Mouse (Mus musculus) neural tube, embryonic 15.5 days (tissue): ENCODE data around the gene Lpcat1. TPM values are rescaled to one million over a fixed set of nuclear protein-coding genes. Genes with fewer than 3 reads are reported as not detected.

Experiments used
- ATAC-seq: fragments of 200-750 bp; cut with Nextera tagmentation; 2 replicates; pipeline ENCODE4 v1.8.0; 2017; ENCODE audit warnings: mild to moderate bottlenecking, moderate TSS enrichment, moderate library complexity; ENCODE audit not compliant: low FRiP score
- H3K27ac ChIP-seq: fragments of 300-500 bp; sonication (generic); replicated peaks from 2 replicates; pipeline ENCODE4 v1.5.1; 2015; ENCODE audit warnings: mild to moderate bottlenecking, inconsistent platforms
- H3K27me3 ChIP-seq: fragments of 300-500 bp; sonication (generic); replicated peaks from 2 replicates; pipeline ENCODE4 v1.6.1; 2015; ENCODE audit warnings: inconsistent platforms
- H3K36me3 ChIP-seq: fragments of 300-500 bp; sonication (generic); 2 replicates; pipeline ENCODE4 v1.6.1; 2015; ENCODE audit warnings: inconsistent platforms
- H3K4me1 ChIP-seq: fragments of 300-500 bp; sonication (generic); 2 replicates; pipeline ENCODE4 v1.6.1; 2015; ENCODE audit warnings: inconsistent platforms
- H3K4me2 ChIP-seq: fragments of 300-500 bp; sonication (generic); 2 replicates; pipeline ENCODE4 v1.6.1; 2015; ENCODE audit warnings: inconsistent platforms, mild to moderate bottlenecking, moderate library complexity
- H3K4me3 ChIP-seq: fragments of 300-500 bp; sonication (generic); replicated peaks from 2 replicates; pipeline ENCODE4 v1.5.1; 2015; ENCODE audit warnings: mild to moderate bottlenecking, inconsistent platforms
- H3K9ac ChIP-seq: fragments of 300-500 bp; sonication (generic); replicated peaks from 2 replicates; pipeline ENCODE4 v1.6.1; 2015; ENCODE audit warnings: mild to moderate bottlenecking, inconsistent platforms
- H3K9me3 ChIP-seq: fragments of 300-500 bp; sonication (generic); replicated peaks from 2 replicates; pipeline ENCODE4 v1.6.1; 2016; ENCODE audit warnings: inconsistent platforms
- WGBS: fragments of 180-500 bp; shearing (Covaris S2); methylation state at CpG from one replicate; pipeline ENCODE4 v1.1.7; 2015; ENCODE audit warnings: mixed read lengths; 5-methylcytosine and 5-hydroxymethylcytosine counted together
- polyA plus RNA-seq: library from polyadenylated mRNA; unstranded; fragments of >200 nt; fragmentation: Nextera tagmentation; extraction: Ambion mirVana; gene quantifications from 2 replicates; pipeline ENCODE4 v1.2.1, GENCODE M21; 2015

Lpcat1 gene
- 51.7 and 62.6 TPM in 2 replicates for polyA plus RNA-seq

DNA sequence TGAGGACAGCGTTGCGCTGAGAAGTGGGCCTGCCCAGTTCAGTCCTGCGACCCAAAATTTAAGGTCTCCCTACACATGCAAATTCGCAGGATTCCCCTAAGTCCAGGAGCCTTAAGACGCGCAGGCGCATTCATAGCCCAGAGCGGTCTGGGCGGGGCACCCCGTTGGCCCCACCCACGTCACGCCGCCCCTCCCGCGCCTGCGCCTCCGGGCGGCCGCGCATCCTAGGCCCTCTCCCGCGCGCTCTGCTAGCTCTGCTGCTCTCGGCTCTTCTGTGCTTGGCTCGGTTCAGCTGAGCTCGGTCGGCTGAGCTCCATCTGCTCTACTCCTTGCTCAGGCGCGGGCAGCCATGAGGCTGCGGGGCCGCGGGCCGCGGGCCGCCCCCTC, at the start of gene Lpcat1:
Gene Lpcat1 (plus strand): TSS at position 164 of the 387 bp plus-strand sequence.
- H3K9ac ChIP-seq = peak within 1 kb of the TSS; percentile 93
- H3K4me1 ChIP-seq = peaks cover 37% of the 10 kb centered on the region
- no peaks in the 10 kb centered on the region for H3K36me3 ChIP-seq
- H3K9me3 ChIP-seq = no peaks in the 10 kb centered on the region
- peak within 1 kb of the TSS; percentile 73 for H3K4me2 ChIP-seq
- peak within 1 kb of the TSS; percentile 96 for H3K4me3 ChIP-seq
- under 1% methylated on average over 35 of the region's 35 CpGs for WGBS
- ATAC-seq = peak; percentile 97
- H3K27ac ChIP-seq = peak within 1 kb of the TSS; percentile 98
- no peaks in the 10 kb centered on the region for H3K27me3 ChIP-seq

DNA sequence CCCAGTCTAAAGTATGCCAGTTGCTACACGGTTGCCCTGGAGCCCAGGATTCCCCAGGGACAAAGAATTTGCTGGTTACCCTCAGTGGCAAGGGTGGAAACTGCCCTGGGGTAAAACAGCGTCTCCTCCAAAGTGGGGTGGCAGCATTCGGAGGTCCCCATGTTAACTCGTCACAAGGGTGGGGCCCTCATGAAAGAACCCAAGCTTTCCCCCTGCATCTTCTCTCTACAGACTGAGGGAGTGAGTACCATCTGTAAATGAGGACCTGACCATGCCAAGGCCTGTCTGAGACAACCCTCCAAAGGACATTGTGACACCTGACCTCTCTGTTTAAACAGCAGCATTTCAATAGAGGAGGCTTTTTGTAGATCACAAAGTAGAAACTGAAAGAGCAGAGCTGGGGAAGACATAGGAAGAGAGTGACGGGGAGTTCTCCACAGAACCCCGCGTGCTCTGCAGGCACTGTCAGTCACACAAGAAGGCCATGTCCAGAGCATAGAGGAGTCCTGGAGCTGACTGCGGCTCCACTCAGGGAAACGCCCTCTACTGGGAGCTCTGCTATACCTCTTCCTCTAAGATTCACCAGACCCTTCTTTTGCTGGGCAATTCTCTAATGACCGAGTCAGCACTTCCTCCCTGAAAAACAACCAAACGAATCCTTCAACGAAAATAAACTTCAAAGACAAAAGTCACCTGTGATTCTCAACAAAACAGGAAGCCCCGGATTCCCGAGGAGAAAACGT, 49.3 kb upstream of the Lpcat1 start:
- H3K27me3 ChIP-seq = no peaks in the 10 kb centered on the region
- WGBS = 32% methylated on average over 15 of the region's 15 CpGs
- no peaks in the 10 kb centered on the region for H3K9me3 ChIP-seq
- no peak for ATAC-seq
- H3K4me3 ChIP-seq = no peak overlapping the region
- 0 out of 2 replicates have a peak, but pooled peaks cover 2% of the 10 kb centered on the region for H3K4me1 ChIP-seq
- H3K36me3 ChIP-seq = no peaks in the 10 kb centered on the region
- H3K27ac ChIP-seq = no peak overlapping the region
- no peak overlapping the region for H3K9ac ChIP-seq
- H3K4me2 ChIP-seq = no peak overlapping the region

DNA sequence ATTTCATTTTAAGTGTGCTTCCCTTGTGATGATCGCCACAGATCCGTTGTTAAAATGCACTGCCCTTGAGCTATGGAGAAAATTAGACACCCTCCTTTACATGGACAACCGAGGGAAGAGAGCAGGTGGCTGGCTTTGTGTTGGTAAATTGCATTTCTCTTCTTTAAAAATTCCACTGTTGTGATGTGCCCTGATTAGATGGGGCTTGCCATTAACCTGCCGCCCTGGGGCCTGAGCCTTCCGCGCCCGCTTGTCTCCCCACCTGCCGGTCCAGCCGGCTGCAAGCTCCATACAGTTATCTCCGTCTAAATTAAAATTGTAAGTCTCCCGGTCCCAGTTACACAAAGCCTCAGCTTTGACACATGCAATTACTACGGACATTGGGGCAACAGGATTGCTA, 48.7 kb upstream of the Lpcat1 start:
- H3K36me3 ChIP-seq = no peaks in the 10 kb centered on the region
- H3K9ac ChIP-seq = no peak overlapping the region
- no peak overlapping the region for H3K27ac ChIP-seq
- no peak overlapping the region for H3K4me2 ChIP-seq
- H3K9me3 ChIP-seq = no peaks in the 10 kb centered on the region
- no peaks in the 10 kb centered on the region for H3K27me3 ChIP-seq
- H3K4me1 ChIP-seq = 0 out of 2 replicates have a peak, but pooled peaks cover 2% of the 10 kb centered on the region
- 32% methylated on average over 12 of the region's 12 CpGs for WGBS
- no peak for ATAC-seq
- H3K4me3 ChIP-seq = no peak overlapping the region

DNA sequence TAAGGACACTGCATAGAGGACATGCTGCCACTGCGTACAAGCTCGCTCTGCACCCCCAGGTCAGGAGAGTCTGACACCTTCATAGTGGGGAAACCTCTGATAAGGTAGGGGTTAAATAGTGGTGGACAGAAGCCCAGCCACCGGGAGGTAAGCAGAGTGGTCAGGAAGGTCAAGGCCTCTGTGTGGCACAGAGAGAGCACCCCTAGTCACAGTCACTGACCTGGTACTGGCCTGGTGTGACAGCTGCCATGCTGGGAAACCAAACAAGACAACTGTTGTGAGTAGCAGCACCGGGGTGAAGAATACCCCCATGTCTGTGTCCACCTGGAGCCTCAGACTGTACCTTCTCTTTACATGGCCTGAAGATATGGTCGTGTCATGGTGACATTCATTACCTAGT, 47.8 kb upstream of the Lpcat1 start:
- no peak overlapping the region for H3K4me3 ChIP-seq
- no peak overlapping the region for H3K9ac ChIP-seq
- no peaks in the 10 kb centered on the region for H3K9me3 ChIP-seq
- ATAC-seq = no peak
- no peak overlapping the region for H3K4me2 ChIP-seq
- H3K4me1 ChIP-seq = 0 out of 2 replicates have a peak, but pooled peaks cover 2% of the 10 kb centered on the region
- no peaks in the 10 kb centered on the region for H3K36me3 ChIP-seq
- no peaks in the 10 kb centered on the region for H3K27me3 ChIP-seq
- 81% methylated on average over 5 of the region's 5 CpGs for WGBS
- H3K27ac ChIP-seq = no peak overlapping the region

DNA sequence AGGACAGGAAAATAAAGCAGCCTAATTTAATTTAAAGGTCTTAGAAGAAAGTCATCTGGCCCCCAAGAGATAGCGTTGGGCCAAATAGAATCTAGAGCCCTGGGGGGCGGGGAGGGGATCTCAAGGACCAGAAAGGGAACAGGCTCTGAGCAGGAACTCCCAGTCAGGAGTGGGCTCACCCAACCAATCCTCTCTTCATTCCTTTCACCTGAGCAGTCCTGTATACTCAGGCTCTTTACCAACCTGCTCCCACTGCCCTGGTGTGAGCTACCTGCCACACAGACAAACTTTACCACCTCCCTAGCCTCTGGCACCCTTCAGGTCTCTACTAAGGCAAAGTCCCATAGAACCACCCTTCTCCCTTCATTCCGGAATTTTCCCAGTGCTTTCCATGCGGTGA, 44.0 kb upstream of the Lpcat1 start:
- Histone ChIP-seq H3K9ac (no peak overlapping the region), H3K27ac (no peak overlapping the region), H3K36me3 (no peaks in the 10 kb centered on the region), H3K27me3 (0 out of 2 replicates have a peak, but pooled peaks cover 5% of the 10 kb centered on the region), H3K4me1 (0 out of 2 replicates have a peak, but pooled peaks cover 6% of the 10 kb centered on the region), H3K4me2 (no peak overlapping the region), H3K4me3 (no peak overlapping the region), H3K9me3 (no peaks in the 10 kb centered on the region)
- ATAC-seq = no peak
- 64% methylated on average over 4 of the region's 4 CpGs for WGBS

DNA sequence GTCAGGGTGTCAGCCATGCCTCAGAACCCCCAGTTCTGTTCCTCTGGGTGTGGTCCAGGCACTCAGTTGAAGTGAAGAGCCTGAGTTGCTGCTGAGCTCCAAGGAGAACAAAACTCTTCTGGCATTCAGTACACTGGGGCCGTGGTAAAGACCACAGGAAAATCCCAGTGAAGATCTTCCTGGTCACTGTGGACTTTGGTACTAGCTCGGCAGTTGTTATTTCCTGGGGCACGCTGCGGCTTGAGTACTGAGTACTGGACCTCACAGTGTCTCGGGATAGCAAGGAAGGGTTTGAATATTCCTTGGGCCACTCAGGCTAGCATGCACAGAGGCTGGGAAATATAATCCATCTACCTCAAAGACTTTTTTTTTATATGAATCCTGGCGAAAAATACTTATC, 42.0 kb upstream of the Lpcat1 start:
- 0 out of 2 replicates have a peak, but pooled peaks cover 5% of the 10 kb centered on the region for H3K27me3 ChIP-seq
- ATAC-seq = no peak
- 0 out of 2 replicates have a peak, but pooled peaks cover 3% of the 10 kb centered on the region for H3K4me1 ChIP-seq
- H3K4me3 ChIP-seq = no peak overlapping the region
- H3K9me3 ChIP-seq = no peaks in the 10 kb centered on the region
- no peak overlapping the region for H3K4me2 ChIP-seq
- no peaks in the 10 kb centered on the region for H3K36me3 ChIP-seq
- WGBS = 79% methylated on average over 6 of the region's 6 CpGs
- H3K27ac ChIP-seq = no peak overlapping the region
- no peak overlapping the region for H3K9ac ChIP-seq

DNA sequence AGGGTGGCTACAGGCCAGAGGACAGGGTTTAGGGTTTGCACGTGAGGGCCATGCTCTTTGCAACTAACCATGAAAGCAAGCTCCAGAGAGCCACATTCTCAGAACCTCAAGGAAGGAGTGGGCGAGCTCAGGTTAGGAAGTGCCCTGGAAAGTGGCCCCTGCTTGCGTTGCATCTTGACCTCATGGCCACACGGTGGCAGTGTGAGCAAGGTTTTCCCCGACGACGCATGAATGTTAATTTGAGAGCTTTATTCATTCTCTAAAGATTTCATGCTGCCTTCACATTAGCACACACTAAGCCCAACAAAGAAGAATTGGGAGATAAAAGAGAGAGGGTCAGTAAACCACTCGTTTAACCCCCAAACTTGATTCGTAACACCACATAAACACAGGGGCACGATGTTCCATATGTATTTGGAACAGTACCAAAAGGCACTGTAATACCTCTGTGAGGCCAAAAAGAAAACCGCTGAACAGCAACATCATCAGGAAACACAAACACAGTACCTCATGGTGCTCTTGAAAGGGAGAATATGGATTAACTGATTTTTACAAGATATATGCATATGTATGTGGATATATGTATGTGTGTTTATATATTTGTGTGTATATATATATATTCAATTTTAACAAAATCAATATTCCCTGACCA, 41.0 kb upstream of the Lpcat1 start:
- 4% methylated on average over 11 of the region's 11 CpGs for WGBS
- Histone ChIP-seq H3K4me3 (no peak overlapping the region; the same call in 1 of the 2 replicates), H3K9ac (no peak overlapping the region), H3K9me3 (no peaks in the 10 kb centered on the region), H3K27ac (no peak overlapping the region), H3K27me3 (0 out of 2 replicates have a peak, but pooled peaks cover 5% of the 10 kb centered on the region), H3K36me3 (no peaks in the 10 kb centered on the region), H3K4me2 (peak overlapping the region; percentile 37), H3K4me1 (0 out of 2 replicates have a peak, but pooled peaks cover 3% of the 10 kb centered on the region)
- ATAC-seq = peak; percentile 73

DNA sequence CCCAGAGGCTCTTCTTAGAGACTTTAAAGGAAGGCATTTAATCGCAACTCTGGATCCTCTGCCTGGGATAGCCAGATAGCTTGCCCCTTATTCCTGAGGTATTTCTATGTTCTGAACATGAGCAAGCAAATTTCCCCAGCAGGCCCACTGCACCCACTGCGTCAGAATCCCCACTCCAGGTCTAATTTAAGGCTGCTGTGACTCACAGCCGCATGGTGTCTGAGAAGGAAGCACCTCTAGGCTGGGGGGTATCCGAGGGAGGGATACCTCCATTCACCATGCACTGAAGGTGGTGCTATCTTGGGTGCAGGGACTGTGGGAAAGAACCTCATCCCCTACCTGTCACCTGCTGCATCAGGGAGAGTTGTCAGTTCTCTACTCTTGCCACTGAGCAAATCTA, 40.4 kb upstream of the Lpcat1 start:
- no peak overlapping the region for H3K27ac ChIP-seq
- ATAC-seq = no peak

DNA sequence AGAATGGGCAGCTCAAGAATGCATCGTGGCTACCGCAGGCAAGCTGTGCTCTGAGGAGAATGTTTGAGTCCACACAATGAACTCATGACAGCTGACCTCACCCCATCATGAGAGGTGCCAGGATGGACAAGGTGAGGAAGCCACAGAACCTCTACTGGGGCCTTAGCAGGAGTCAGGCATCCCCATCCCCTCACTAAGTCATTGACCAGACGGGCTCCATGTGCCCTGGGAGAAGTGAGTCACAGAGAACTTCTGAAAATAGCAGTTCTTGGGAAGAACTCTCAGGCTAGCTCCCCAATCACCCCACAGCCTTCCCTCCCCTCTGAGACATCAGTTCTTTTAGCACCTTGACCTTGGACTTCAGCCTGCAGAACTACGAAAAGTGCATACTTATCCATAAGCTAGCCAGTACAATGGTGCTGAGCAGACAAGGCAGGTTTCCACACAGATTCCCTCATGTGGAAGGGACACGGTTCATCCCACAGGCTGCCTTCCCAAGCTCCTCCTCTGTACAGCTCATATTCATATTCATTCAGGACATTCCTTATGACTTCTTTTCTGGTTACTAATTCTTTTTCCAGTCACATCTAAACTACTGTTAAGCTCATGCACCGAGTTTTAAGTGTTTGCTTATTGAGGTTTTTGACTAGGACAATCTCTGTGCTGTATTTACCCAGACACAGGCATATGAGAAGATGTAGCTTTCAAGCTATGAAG, 37.2 kb upstream of the Lpcat1 start:
- no peaks in the 10 kb centered on the region for H3K36me3 ChIP-seq
- ATAC-seq = no peak
- H3K9me3 ChIP-seq = no peaks in the 10 kb centered on the region
- WGBS = 81% methylated on average over 6 of the region's 6 CpGs
- H3K4me3 ChIP-seq = no peak overlapping the region
- H3K4me2 ChIP-seq = no peak overlapping the region
- H3K27me3 ChIP-seq = 0 out of 2 replicates have a peak, but pooled peaks cover 4% of the 10 kb centered on the region
- H3K9ac ChIP-seq = no peak overlapping the region
- no peak overlapping the region for H3K27ac ChIP-seq
- H3K4me1 ChIP-seq = 0 out of 2 replicates have a peak, but pooled peaks cover 3% of the 10 kb centered on the region

More for the DNA sequence above, 40.4 kb upstream of the Lpcat1 start:
- Histone ChIP-seq H3K4me1 (0 out of 2 replicates have a peak, but pooled peaks cover 3% of the 10 kb centered on the region), H3K4me2 (no peak overlapping the region), H3K9me3 (no peaks in the 10 kb centered on the region), H3K4me3 (no peak overlapping the region), H3K9ac (no peak overlapping the region), H3K36me3 (no peaks in the 10 kb centered on the region), H3K27me3 (0 out of 2 replicates have a peak, but pooled peaks cover 5% of the 10 kb centered on the region)
- WGBS = 76% methylated on average over 4 of the region's 4 CpGs

DNA sequence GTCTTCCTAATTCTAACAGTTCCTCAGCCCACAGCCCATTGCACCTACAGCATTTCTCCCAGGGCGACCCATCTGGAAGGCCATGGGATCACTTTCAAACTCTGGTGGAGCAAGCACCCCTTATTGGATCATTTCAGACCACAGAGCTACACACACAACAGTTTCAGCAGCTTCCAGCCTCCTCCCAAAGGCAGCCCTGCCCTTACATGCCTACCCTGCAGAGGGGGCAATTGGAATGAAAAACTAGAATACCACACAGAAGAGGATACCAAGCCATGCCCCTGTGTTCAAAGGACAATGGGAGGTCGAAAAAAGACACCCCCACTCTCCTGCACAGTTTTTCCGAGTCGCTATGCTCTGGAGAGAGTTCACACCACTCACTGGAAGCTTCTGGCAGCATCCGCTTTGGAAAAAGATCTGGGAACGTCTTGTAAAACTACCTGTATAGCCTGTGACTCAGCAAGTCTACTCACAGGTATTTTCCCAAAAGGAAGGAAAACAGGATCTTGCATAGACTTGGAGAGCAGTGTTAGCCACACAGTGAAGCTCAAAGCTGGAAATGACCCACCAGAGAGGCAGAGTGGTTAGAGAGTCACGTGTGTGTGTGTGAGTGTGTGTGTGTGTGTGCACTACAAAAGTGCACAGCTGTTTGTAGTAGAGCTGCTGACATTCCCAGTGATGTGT, 34.4 kb upstream of the Lpcat1 start:
- no peaks in the 10 kb centered on the region for H3K27me3 ChIP-seq
- no peak overlapping the region for H3K9ac ChIP-seq
- no peak overlapping the region for H3K27ac ChIP-seq
- no peaks in the 10 kb centered on the region for H3K9me3 ChIP-seq
- WGBS = 82% methylated on average over 7 of the region's 7 CpGs
- no peak overlapping the region for H3K4me2 ChIP-seq
- no peaks in the 10 kb centered on the region for H3K36me3 ChIP-seq
- ATAC-seq = no peak
- no peaks in the 10 kb centered on the region for H3K4me1 ChIP-seq
- H3K4me3 ChIP-seq = no peak overlapping the region
